Mouse (Mus musculus) embryonic facial prominence, embryonic 10.5 days (tissue): ENCODE results near the gene Nudcd3. TPM values are rescaled to one million over a fixed set of nuclear protein-coding genes. Genes with fewer than 3 reads are reported as not detected.
A peak's percentile ranks its signal among the peaks of the same experiment; 100 is the strongest.

Experiments
- DNase-seq: peaks from one replicate; pipeline ENCODE4 v3.0.0-alpha.2; 2017; ENCODE audit warnings: low spot score
- H3K27ac ChIP-seq: fragments of 300-500 bp; sonication (generic); replicated peaks from 2 replicates; pipeline ENCODE4 v1.5.1; 2016; ENCODE audit warnings: mild to moderate bottlenecking
- H3K27me3 ChIP-seq: fragments of 300-500 bp; sonication (generic); replicated peaks from 2 replicates; pipeline ENCODE4 v1.6.1; 2016; ENCODE audit warnings: low read depth, mild to moderate bottlenecking; ENCODE audit not compliant: poor library complexity, severe bottlenecking
- H3K36me3 ChIP-seq: fragments of 300-500 bp; sonication (generic); replicated peaks from 2 replicates; pipeline ENCODE4 v1.6.1; 2016; ENCODE audit warnings: mild to moderate bottlenecking, moderate library complexity
- H3K4me1 ChIP-seq: fragments of 300-500 bp; sonication (generic); 2 replicates; pipeline ENCODE4 v1.6.1; 2016
- H3K4me3 ChIP-seq: fragments of 300-500 bp; sonication (generic); 2 replicates; pipeline ENCODE4 v1.5.1; 2016; ENCODE audit warnings: mild to moderate bottlenecking, moderate library complexity
- H3K9me3 ChIP-seq: fragments of 300-500 bp; sonication (generic); 2 replicates; pipeline ENCODE4 v1.6.1; 2016; ENCODE audit warnings: mild to moderate bottlenecking
- WGBS: fragments of 180-500 bp; shearing (Covaris S2); methylation state at CpG from one replicate; pipeline ENCODE4 v1.1.7; 2016; 5-methylcytosine and 5-hydroxymethylcytosine counted together
- polyA plus RNA-seq: library from polyadenylated mRNA; unstranded; fragments of >200 nt; fragmentation: Nextera tagmentation; extraction: Ambion mirVana; gene quantifications from 2 replicates; pipeline ENCODE4 v1.2.1, GENCODE M21; 2016

The Nudcd3 gene
- polyA plus RNA-seq, 1 experiment from 2014 or later: 55.6 TPM

DNA sequence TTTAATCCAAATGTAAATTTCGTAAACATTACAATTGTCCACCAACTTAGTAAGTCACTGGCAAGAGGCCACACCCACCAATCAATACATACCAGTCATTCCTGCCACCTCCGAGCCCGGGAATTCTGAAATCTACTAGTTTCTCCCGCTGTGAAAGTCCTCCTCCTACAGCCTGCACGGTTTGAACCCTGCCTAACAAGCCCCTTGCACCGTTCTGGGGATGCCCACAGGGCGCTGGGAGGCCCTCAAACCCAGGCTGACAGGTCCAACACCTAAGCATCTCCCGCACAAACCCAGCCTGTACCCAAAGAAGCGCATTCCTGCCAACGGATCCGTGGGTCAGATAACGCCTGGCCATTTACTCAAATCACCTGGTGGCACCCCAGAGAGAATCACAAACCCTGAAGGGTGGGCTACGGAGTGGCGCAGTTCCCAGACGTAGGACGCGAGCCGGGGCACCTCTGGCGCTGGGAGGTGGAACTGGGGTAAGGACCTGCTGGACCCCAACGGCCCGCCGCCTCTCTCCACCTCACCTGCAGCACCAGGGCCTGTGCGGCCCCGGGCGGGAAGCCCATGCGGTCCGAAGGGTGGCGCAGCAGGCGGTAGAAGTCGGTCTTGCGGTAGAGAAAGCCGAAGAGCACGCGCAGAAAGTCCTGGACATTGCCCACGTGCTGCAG lies 667 bp downstream of the Nudcd3 start, which contains the start of gene A730071L15Rik:
TSS of gene A730071L15Rik (plus strand) at position 620 of the 677 bp plus-strand sequence.
- peaks cover 22% of the 10 kb centered on the region for H3K4me1 ChIP-seq
- peak within 1 kb of the TSS; percentile 79 for H3K4me3 ChIP-seq
- DNase-seq: no peak
- H3K27me3 ChIP-seq: no peaks in the 10 kb centered on the region
- H3K9me3 ChIP-seq: no peaks in the 10 kb centered on the region
- H3K27ac ChIP-seq: peak within 1 kb of the TSS; percentile 95
- H3K36me3 ChIP-seq: peaks cover 17% of the 10 kb centered on the region; the same call in 1 of the 2 replicates
- WGBS: 1% methylated on average over 35 of the region's 35 CpGs

DNA sequence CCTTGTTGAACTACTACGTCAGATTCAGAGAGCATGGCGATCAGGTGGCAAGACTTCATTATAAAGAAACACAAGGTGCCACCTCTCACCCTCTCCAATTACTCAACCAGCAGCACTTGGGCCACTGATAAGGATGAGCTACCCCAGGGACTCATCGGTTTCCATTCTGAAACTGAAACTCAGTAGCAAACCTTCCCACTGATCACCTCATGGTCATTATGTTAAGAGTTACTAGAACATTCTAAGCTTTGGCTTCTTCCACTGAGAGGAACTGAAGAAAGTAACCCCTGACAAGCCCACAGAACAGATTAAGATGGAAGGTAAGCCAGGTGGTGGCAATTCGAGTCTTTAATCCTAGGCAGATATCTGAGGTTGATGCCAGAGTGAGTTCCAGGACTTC lies 1.8 kb downstream of the Nudcd3 start:
- no peak for DNase-seq
- H3K9me3 ChIP-seq: no peaks in the 10 kb centered on the region
- H3K4me1 ChIP-seq: peaks cover 22% of the 10 kb centered on the region
- peaks cover 23% of the 10 kb centered on the region for H3K36me3 ChIP-seq
- WGBS: 89% methylated on average over 4 of the region's 4 CpGs
- H3K27me3 ChIP-seq: no peaks in the 10 kb centered on the region
- no peak overlapping the region for H3K27ac ChIP-seq
- peak overlapping the region; percentile 79 for H3K4me3 ChIP-seq

DNA sequence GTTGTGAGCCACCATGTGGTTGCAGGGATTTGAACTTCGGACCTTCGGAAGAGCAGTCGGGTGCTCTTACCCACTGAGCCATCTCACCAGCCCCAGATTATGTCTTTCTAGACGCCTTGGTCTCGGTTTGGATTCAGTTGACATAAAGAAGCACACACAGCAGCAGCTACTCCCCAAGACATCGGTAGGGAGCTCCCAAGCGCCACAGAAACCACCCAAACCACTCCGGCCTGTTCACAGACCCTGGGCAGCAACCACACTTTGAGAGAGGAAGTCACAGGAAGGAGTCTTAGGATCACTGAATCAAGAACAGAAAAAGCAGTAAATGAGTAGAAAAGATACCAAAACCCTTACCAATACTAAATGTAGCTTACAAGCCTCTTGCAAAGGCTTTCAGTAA lies 3.4 kb downstream of the Nudcd3 start:
- Histone ChIP-seq H3K4me3 (no peak overlapping the region), H3K27ac (no peak overlapping the region), H3K9me3 (no peaks in the 10 kb centered on the region), H3K36me3 (peaks cover 39% of the 10 kb centered on the region), H3K27me3 (no peaks in the 10 kb centered on the region), H3K4me1 (peaks cover 22% of the 10 kb centered on the region)
- 93% methylated on average over 8 of the region's 8 CpGs for WGBS
- no peak for DNase-seq

DNA sequence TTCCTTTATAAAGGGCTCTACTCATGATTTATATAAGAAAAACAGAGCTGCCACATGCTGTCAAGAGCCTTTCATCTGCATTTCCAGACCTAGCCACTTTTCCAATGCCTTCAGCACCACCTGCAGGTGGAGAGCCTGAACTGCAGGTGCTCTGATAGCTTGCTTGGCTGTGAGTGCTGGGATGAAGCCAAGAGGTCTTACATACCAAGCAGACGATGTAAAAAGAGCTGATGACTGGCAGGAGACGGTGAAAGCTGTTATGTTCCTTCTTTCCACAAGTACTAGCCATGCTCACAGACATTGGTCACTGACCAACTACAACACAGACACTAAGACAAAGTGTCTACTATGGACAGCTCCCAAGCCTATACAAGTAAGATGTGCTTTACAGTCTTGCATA lies 12.3 kb downstream of the Nudcd3 start:
- Histone ChIP-seq H3K27me3 (no peaks in the 10 kb centered on the region), H3K36me3 (peaks cover 59% of the 10 kb centered on the region), H3K4me1 (peaks cover 8% of the 10 kb centered on the region; the same call in 1 of the 2 replicates), H3K4me3 (no peak overlapping the region), H3K9me3 (no peaks in the 10 kb centered on the region), H3K27ac (no peak overlapping the region)
- 21% methylated on average over 2 of the region's 2 CpGs for WGBS
- peak; percentile 79 for DNase-seq

DNA sequence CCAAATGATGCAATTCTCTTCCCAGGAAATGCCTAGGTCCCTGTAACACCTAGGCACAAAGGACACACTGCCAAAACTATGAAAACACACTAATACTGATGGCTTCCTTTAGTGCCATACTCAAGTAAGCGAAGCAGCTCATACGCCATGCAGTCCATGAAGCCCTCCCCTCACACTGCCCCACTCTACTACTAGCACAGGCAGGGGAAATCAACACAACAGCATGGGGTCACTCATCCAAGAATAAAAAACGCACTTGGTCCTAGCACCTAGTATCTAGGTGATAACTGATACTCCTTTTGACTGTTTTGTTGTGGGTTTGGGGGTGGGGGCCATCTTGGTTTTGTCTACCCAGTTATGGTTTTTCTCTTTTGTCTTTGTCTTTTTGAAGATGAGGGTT lies 12.8 kb downstream of the Nudcd3 start:
- no peak for DNase-seq
- peaks cover 54% of the 10 kb centered on the region for H3K36me3 ChIP-seq
- no peaks in the 10 kb centered on the region for H3K27me3 ChIP-seq
- peaks cover 8% of the 10 kb centered on the region; the same call in 1 of the 2 replicates for H3K4me1 ChIP-seq
- no peak overlapping the region for H3K27ac ChIP-seq
- no peak overlapping the region for H3K4me3 ChIP-seq
- WGBS: 88% methylated on average over 3 of the region's 3 CpGs
- H3K9me3 ChIP-seq: no peaks in the 10 kb centered on the region

DNA sequence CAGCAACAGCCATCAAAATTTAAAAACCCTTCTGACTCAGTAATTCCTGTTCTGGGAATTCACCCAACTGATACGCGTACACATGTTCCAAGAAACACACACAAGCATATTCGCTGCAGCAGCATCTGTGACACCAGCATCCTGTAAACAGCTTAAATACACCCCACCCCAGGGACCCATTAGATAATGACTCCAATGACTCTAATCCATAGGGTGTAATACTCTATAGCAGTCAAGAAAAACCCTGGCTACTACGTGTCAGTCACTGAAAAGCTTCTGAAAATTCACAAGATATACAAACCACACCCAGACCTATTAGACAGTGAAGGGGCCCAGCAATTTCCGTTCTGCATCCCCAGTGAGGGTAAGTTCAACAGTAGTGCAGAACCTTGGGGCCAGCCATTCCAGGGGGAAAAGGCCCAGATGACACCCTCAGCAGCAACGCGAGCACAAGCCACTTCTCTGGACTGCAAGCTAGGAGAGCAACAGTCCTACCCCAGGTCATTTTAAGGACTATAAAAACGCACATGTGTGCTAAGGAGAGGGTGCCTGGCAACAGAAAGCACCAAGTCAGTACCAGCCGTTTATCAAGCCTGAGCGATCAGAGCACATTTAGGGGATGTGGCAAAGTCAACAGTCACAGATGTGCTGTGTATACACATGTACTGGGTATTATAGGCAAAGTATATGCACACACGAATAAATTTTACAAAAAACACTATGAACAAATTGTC lies 15.8 kb downstream of the Nudcd3 start:
- H3K27me3 ChIP-seq: no peaks in the 10 kb centered on the region
- no peak overlapping the region for H3K4me3 ChIP-seq
- WGBS: 82% methylated on average over 11 of the region's 11 CpGs
- H3K9me3 ChIP-seq: no peaks in the 10 kb centered on the region
- DNase-seq: no peak
- H3K4me1 ChIP-seq: peaks cover 15% of the 10 kb centered on the region
- peaks cover 32% of the 10 kb centered on the region for H3K36me3 ChIP-seq
- no peak overlapping the region for H3K27ac ChIP-seq

DNA sequence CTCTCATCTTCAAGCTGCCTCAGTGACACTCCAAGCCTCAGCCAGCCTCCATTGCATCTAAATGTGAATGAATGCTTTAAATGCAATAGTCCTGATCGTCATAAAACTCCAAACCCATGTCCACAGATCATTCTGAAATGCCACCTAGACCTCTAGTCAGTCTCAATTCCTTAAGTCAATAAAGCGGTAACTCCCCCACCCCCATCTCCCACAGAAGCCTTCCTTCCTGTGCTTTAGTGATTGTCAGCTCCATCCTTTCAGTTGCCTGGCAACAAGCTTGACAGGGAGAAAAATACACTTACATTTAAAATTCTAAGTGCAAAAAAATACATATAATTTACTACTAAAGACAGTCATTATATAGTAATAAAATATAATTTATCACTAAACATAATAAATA lies 17.0 kb downstream of the Nudcd3 start:
- Histone ChIP-seq H3K9me3 (no peaks in the 10 kb centered on the region), H3K27me3 (no peaks in the 10 kb centered on the region), H3K4me1 (peaks cover 25% of the 10 kb centered on the region), H3K27ac (no peak overlapping the region), H3K36me3 (peaks cover 21% of the 10 kb centered on the region), H3K4me3 (no peak overlapping the region)
- WGBS: 86% methylated on average over 2 of the region's 2 CpGs
- DNase-seq: no peak

DNA sequence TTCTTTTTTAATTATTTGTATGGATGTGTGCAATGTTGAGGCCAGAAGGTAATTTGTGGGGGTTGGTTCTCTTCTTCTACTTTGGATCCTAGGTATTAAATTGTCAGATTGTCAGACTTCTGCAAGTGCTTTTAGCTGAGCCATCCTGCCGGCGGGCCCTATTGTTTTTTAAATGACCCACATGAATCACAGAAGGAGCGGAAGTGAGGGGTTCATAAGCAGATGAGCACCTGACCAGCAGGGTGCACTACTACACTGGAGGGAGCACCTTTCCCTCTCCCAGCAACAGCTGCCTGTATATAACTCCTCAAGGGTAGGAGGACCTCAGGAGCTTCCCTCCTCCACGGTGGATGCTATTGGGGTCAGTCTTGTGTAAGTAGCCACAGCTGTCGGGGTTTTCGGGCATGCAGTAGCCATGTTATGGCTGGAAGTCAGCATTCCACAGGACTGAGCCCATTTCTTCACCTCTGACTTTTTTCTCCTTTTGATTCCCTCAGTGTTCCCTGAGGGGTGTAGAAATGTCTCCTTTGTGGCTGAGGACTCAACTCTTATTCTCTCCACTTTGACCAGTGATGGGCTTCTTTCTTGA lies 19.3 kb downstream of the Nudcd3 start:
- WGBS: 53% methylated on average over 6 of the region's 6 CpGs
- H3K27ac ChIP-seq: no peak overlapping the region
- no peaks in the 10 kb centered on the region for H3K27me3 ChIP-seq
- no peak overlapping the region for H3K4me3 ChIP-seq
- DNase-seq: no peak
- 0 out of 2 replicates have a peak, but pooled peaks cover 3% of the 10 kb centered on the region for H3K36me3 ChIP-seq
- H3K9me3 ChIP-seq: no peaks in the 10 kb centered on the region
- peaks cover 30% of the 10 kb centered on the region for H3K4me1 ChIP-seq

DNA sequence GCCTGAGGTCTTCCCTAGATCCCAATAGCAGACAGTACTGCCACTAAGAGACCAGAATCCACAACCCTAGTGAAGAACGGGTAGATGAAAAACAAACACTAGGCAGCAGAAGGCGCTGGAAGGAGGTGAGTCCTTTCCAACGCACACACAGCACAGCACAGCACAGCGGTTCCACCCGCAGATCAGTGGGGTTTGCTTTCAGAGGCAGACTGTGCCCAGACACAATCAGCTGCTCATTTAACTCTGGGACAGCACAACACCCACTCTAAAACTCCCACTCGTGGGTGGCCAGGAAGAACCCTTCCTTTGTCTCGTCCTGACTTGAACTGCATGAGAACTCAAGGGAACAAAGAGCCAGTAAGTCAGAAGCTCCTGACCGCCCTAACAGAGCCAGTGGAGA lies 21.0 kb downstream of the Nudcd3 start:
- peak overlapping the region; percentile 74 for H3K27ac ChIP-seq
- H3K36me3 ChIP-seq: 0 out of 2 replicates have a peak, but pooled peaks cover 3% of the 10 kb centered on the region
- H3K4me1 ChIP-seq: peaks cover 26% of the 10 kb centered on the region
- H3K4me3 ChIP-seq: no peak overlapping the region
- no peak for DNase-seq
- WGBS: 16% methylated on average over 8 of the region's 8 CpGs
- H3K27me3 ChIP-seq: no peaks in the 10 kb centered on the region
- H3K9me3 ChIP-seq: no peaks in the 10 kb centered on the region

DNA sequence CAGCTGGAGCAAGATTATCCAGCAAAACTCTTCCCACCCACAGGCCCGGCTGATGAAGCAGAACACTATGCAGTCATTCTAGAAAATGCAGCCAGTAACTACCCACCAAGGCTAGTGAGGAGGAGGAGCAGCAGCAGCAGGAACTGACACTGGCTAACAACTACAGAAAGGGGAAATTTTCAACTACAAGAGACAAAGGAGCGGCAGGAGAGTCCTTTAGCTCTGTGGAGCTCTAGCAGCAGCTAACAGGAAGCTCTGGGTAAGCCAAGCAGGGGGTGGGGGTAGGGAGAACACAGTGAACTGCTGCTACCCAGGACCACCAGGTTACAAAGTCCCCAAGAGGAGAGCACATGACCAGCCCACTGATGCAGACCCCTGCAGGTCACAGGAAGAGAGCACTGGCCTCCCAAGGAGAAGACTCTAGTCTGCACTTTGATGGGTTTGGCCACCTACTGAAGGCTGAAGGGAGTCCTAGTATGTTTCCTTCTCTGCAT lies 21.5 kb downstream of the Nudcd3 start:
- DNase-seq: peak; percentile 22
- Histone ChIP-seq H3K27ac (peak overlapping the region; percentile 74), H3K36me3 (0 out of 2 replicates have a peak, but pooled peaks cover 3% of the 10 kb centered on the region), H3K4me3 (0 out of 2 replicates have a peak overlapping the region, but pooled peaks have one; percentile 5), H3K4me1 (peaks cover 26% of the 10 kb centered on the region), H3K9me3 (no peaks in the 10 kb centered on the region), H3K27me3 (no peaks in the 10 kb centered on the region)
- 12% methylated on average over 2 of the region's 2 CpGs for WGBS

DNA sequence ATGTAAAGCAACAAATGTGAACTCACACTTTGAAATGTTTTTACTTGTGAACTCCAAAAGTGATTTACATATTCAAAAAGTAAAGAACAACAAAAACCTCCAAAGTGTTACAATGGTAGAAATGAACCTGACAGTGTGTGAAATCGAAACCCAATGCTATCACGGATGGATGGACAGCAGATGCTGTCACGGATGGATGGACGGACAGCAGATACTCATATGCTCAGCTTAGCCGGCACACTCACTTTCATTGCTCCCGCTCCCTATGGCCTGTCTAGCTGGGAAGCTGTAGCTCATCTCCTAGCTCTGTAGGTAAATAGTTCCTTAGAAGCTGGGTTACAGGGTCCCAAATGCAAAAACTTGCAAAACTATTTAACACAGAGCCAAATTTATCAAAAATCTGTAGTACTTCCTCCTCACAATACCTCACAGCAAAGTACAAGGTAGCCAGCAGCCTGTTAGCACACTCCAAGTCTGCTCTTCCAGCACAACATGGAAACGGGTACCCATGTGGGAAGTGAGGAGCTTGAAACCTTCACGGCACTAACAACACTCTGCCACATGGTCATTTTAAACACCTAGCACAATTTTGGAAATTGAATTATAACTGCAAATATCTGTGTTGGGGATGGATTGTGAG lies 22.3 kb downstream of the Nudcd3 start:
- peaks cover 23% of the 10 kb centered on the region for H3K4me1 ChIP-seq
- no peaks in the 10 kb centered on the region for H3K9me3 ChIP-seq
- WGBS: 73% methylated on average over 8 of the region's 8 CpGs
- no peak overlapping the region for H3K27ac ChIP-seq
- 0 out of 2 replicates have a peak, but pooled peaks cover 3% of the 10 kb centered on the region for H3K36me3 ChIP-seq
- H3K27me3 ChIP-seq: no peaks in the 10 kb centered on the region
- DNase-seq: no peak
- H3K4me3 ChIP-seq: no peak overlapping the region

DNA sequence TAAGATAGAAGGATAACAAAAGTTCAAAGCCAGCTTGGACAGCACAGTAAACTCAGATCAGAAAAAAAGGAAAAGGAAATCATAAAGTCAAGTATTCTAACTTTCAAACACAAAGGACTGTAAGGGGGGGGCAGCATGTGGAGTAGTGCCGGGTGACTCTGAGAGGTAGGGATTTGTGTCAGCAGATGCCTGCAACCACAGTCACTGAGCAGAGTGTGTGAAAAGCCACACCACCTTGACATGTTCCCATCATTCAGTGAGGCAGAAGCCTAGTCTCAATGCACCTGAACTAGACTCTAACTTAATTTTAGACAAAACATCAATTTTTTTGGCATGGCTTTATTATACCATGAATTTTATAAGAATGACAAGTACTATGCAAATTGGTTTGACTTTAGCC lies 24.7 kb downstream of the Nudcd3 start:
- no peak overlapping the region for H3K4me3 ChIP-seq
- H3K36me3 ChIP-seq: 0 out of 2 replicates have a peak, but pooled peaks cover 3% of the 10 kb centered on the region
- no peak overlapping the region for H3K27ac ChIP-seq
- 81% methylated on average over 1 of the region's 1 CpGs for WGBS
- H3K27me3 ChIP-seq: no peaks in the 10 kb centered on the region
- H3K4me1 ChIP-seq: peaks cover 23% of the 10 kb centered on the region
- DNase-seq: no peak
- no peaks in the 10 kb centered on the region for H3K9me3 ChIP-seq
